In the genomic region with DNA sequence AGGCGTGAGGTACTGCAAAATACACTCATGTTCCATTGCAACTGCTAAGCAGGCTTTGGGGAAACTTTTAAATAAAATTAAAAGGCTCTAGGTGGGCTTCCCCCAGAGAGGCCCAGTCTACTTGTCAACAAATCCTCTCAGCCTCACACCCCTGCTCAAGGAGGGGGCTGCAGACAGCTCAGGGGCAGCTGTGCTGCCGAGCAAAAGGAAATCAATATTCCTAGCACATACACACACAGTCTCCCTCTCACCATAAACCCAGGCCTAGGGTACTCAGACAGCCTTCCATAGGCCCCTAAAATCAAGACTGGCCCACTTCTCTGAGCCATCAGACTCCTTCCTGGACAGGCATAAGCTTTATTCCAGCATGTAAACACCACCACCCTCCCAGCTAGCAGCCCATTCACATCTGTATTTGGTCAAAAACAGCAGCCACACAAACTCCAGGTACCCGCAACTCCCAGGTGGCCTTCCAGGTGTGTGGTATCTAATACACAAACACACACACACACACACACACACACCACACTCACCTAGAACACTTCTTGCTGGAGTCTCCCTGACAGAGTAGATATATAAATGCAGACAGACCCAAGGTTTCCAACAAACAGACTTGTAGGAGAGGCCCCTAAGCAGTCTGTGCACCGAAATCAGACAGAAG, we compare ENCODE assay signal across 9 mouse cellular contexts.
DNase-seq lines count a peak whose midpoint lies in the region; ATAC-seq and TF ChIP-seq lines count a peak whose summit lies in the region.
"Had no signal": no experiment of that assay in that cellular context is flagged by ENCODE, and none has a peak within 500 bp of the region (broad histone marks: within the 10 kb centered on the region; RNA-seq: fewer than 3 reads in every experiment).

No protein-coding gene starts in this region.

- no peak for TF ChIP-seq POLR2A in ES-Bruce4 (IDR thresholded peaks at IDR 0.05; ENCODE audit: insufficient read depth, low read length)

- peaks cover 52% of the 10 kb centered on the region for H3K4me1 ChIP-seq in heart, embryonic 11.5 days (ENCODE audit: control insufficient read depth, insufficient read depth, low read length)
- H3K4me1 ChIP-seq in ES-Bruce4 (ENCODE audit: control insufficient read depth, insufficient read depth, low read length): no peaks in the 10 kb centered on the region
- H3K4me1 ChIP-seq in forebrain, embryonic 14.5 days (ENCODE audit: control insufficient read depth, insufficient read depth, low read length): peaks cover 58% of the 10 kb centered on the region
- H3K4me1 ChIP-seq in liver, embryonic 13.5 days (replicated peaks): peaks cover 74% of the 10 kb centered on the region

- no peaks in the 10 kb centered on the region for H3K9me3 ChIP-seq in heart, embryonic 11.5 days (replicated peaks; ENCODE audit: control insufficient read depth, low read length)
- no peaks in the 10 kb centered on the region for H3K9me3 ChIP-seq in ES-Bruce4 (replicated peaks; ENCODE audit: control insufficient read depth, insufficient read depth, low read length, poor library complexity, severe bottlenecking)
- H3K9me3 ChIP-seq in forebrain, embryonic 14.5 days (replicated peaks; ENCODE audit: control insufficient read depth, low read length): no peaks in the 10 kb centered on the region
- no peaks in the 10 kb centered on the region for H3K9me3 ChIP-seq in liver, embryonic 13.5 days (replicated peaks)

- H3K4me3 ChIP-seq in heart, embryonic 11.5 days (ENCODE audit: low read depth, low read length): peak overlapping the region; percentile 77
- peak overlapping the region; percentile 85 for H3K4me3 ChIP-seq in ES-Bruce4 (ENCODE audit: low read depth, low read length)
- H3K4me3 ChIP-seq in forebrain, embryonic 14.5 days (ENCODE audit: low read depth, low read length): peak overlapping the region; percentile 52
- peak overlapping the region; percentile 86 for H3K4me3 ChIP-seq in liver, embryonic 13.5 days (replicated peaks)

- peak overlapping the region; percentile 90 for H3K9ac ChIP-seq in heart, embryonic 11.5 days (ENCODE audit: low read depth, low read length)
- H3K9ac ChIP-seq in ES-Bruce4 (ENCODE audit: low read depth, poor library complexity, severe bottlenecking): peak overlapping the region; percentile 69
- H3K9ac ChIP-seq in forebrain, embryonic 14.5 days (ENCODE audit: low read length): peak overlapping the region; percentile 73
- H3K9ac ChIP-seq in liver, embryonic 13.5 days: peak overlapping the region; percentile 94

- no peak for DNase-seq in heart, adult 9 months (ENCODE audit: low spot score in 2 of 2)
- peak; percentile 58 for DNase-seq in forebrain, embryonic 14.5 days (ENCODE audit: low spot score)
- DNase-seq in liver, embryonic 13.5 days: no peak
- no peak for DNase-seq in cerebellum, adult 11-12 months
- no peak for DNase-seq in cerebellum, adult 9-10 months
- DNase-seq in layer of hippocampus, postnatal 25 days (ENCODE audit: extremely low spot score in 1 of 2, low spot score in 1 of 2): no peak
- DNase-seq: cerebellum, adult 11 months had no signal

- 50% methylated on average over 4 of the region's 4 CpGs for WGBS in heart, embryonic 11.5 days (ENCODE audit: insufficient replicate concordance)
- WGBS in forebrain, embryonic 14.5 days: 61% methylated on average over 4 of the region's 4 CpGs
- 47% methylated on average over 4 of the region's 4 CpGs for WGBS in liver, embryonic 13.5 days (ENCODE audit: insufficient replicate concordance)

- no peak for TF ChIP-seq CTCF in ES-Bruce4 (IDR thresholded peaks at IDR 0.05; ENCODE audit: low read depth, low read length)

- ATAC-seq in heart, embryonic 11.5 days (replicated peaks; ENCODE audit: insufficient number of reproducible peaks, low FRiP score, low TSS enrichment): no peak
- peak; percentile 38 for ATAC-seq in forebrain, embryonic 14.5 days
- no peak for ATAC-seq in liver, embryonic 13.5 days (ENCODE audit: low read depth)

- H3K4me2 ChIP-seq in heart, embryonic 11.5 days: peak overlapping the region; percentile 88
- H3K4me2 ChIP-seq in forebrain, embryonic 14.5 days (ENCODE audit: low read length): peak overlapping the region; percentile 83
- H3K4me2 ChIP-seq in liver, embryonic 13.5 days: peak overlapping the region; percentile 92

- no peaks in the 10 kb centered on the region for H3K36me3 ChIP-seq in heart, embryonic 11.5 days (ENCODE audit: control insufficient read depth, insufficient read depth, low read length)
- H3K36me3 ChIP-seq in ES-Bruce4 (ENCODE audit: control insufficient read depth, insufficient read depth, low read length, poor library complexity, severe bottlenecking): no peaks in the 10 kb centered on the region
- H3K36me3 ChIP-seq in forebrain, embryonic 14.5 days (ENCODE audit: control insufficient read depth, insufficient read depth, low read length): no peaks in the 10 kb centered on the region
- H3K36me3 ChIP-seq in liver, embryonic 13.5 days: 0 out of 2 replicates have a peak, but pooled peaks cover 6% of the 10 kb centered on the region

- TF ChIP-seq EP300 in ES-Bruce4 (IDR thresholded peaks at IDR 0.05; ENCODE audit: insufficient read depth, low read depth, low read length): no peak

- peak overlapping the region; percentile 79; the same call in 1 of the 2 replicates for H3K27ac ChIP-seq in heart, embryonic 11.5 days (ENCODE audit: low read depth, low read length)
- no peak overlapping the region for H3K27ac ChIP-seq in ES-Bruce4 (ENCODE audit: insufficient read depth, low read length)
- H3K27ac ChIP-seq in forebrain, embryonic 14.5 days (ENCODE audit: low read depth, low read length): peak overlapping the region; percentile 44; the same call in 1 of the 2 replicates
- peak overlapping the region; percentile 88 for H3K27ac ChIP-seq in liver, embryonic 13.5 days

- no peaks in the 10 kb centered on the region for H3K27me3 ChIP-seq in heart, embryonic 11.5 days (ENCODE audit: control insufficient read depth, insufficient read depth, low read length)
- H3K27me3 ChIP-seq in ES-Bruce4 (ENCODE audit: control insufficient read depth, insufficient read depth, low read length, poor library complexity, severe bottlenecking): no peaks in the 10 kb centered on the region
- no peaks in the 10 kb centered on the region for H3K27me3 ChIP-seq in forebrain, embryonic 14.5 days (replicated peaks; ENCODE audit: control insufficient read depth, insufficient read depth, low read length)
- no peaks in the 10 kb centered on the region for H3K27me3 ChIP-seq in liver, embryonic 13.5 days
